Mouse (Mus musculus) thymus, adult 2 months (tissue): ENCODE measurements around the gene Gon7. TPM values are rescaled to one million over a fixed set of nuclear protein-coding genes. Genes with fewer than 3 reads are reported as not detected.

ENCODE experiments used
- DNase-seq: peaks from one replicate; pipeline ENCODE4 v3.0.0; 2021
- H3K27ac ChIP-seq: fragments of 200-500 bp; 2 replicates; pipeline ENCODE4 v1.5.1; 2012; ENCODE audit warnings: low read length, control low read depth; ENCODE audit not compliant: control insufficient read depth, insufficient read depth
- H3K27me3 ChIP-seq: fragments of 200-500 bp; 2 replicates; pipeline ENCODE4 v1.6.1; 2012; ENCODE audit warnings: mild to moderate bottlenecking, low read length, moderate library complexity, mixed read lengths; ENCODE audit not compliant: control insufficient read depth, insufficient read depth
- H3K36me3 ChIP-seq: fragments of 200-500 bp; 2 replicates; pipeline ENCODE4 v1.6.1; 2012; ENCODE audit warnings: mild to moderate bottlenecking, low read length, moderate library complexity; ENCODE audit not compliant: control insufficient read depth, insufficient read depth
- H3K4me1 ChIP-seq: fragments of 200-500 bp; replicated peaks from 2 replicates; pipeline ENCODE4 v1.6.1; 2012; ENCODE audit warnings: low read length; ENCODE audit not compliant: control insufficient read depth, insufficient read depth
- H3K4me3 ChIP-seq: fragments of 200-500 bp; 2 replicates; pipeline ENCODE4 v1.5.1; 2012; ENCODE audit warnings: mild to moderate bottlenecking, low read length, control low read depth, moderate library complexity; ENCODE audit not compliant: control insufficient read depth, insufficient read depth
- CTCF ChIP-seq: fragments of 200-500 bp; IDR thresholded peaks from 2 replicates; pipeline ENCODE4 v1.5.1; 2012; ENCODE audit warnings: mild to moderate bottlenecking, control low read depth, low read length, moderate library complexity, borderline replicate concordance; ENCODE audit not compliant: control insufficient read depth, poor library complexity, insufficient read depth; ENCODE audit errors: extremely low read depth
- POLR2A ChIP-seq: fragments of 200-500 bp; IDR thresholded peaks from 2 replicates; pipeline ENCODE4 v1.6.1; 2012; ENCODE audit warnings: mild to moderate bottlenecking, low read length, control low read depth, moderate library complexity; ENCODE audit not compliant: control insufficient read depth, poor library complexity, insufficient read depth; ENCODE audit errors: extremely low read depth
- WGBS: fragments of 180-500 bp; shearing (Covaris S2); methylation state at CpG from one replicate; pipeline ENCODE4 v1.1.7; 2018; 5-methylcytosine and 5-hydroxymethylcytosine counted together
- polyA plus RNA-seq: library from polyadenylated mRNA; depleted of rRNA; stranded (reverse); fragments of >200 nt; gene quantifications from 2 replicates; pipeline ENCODE4 v1.2.3, GENCODE M21; 2012

The Gon7 gene
- polyA plus RNA-seq, 1 experiment: 19.4 TPM

DNA sequence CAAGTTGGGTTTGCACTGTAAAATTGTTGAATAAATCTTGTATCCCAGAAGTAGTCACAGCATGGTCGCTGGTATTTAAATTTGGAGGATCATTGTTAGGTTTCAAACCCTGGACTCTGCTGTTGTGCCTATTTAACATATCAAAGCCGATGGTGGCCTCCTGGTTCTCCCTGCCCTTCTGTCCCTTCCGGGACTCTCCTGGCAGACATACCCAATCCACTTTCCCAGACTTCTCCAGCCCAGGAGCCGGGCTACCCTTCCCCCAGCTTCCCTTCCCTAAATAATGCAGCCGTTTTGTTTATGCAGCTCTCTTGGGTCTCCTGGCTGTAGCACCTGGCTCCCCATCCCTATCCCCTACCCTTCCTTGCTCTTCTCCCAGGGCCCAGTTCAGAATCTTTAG is 1.3 kb upstream of the Gon7 start:
- no peak for TF ChIP-seq CTCF
- no peak for TF ChIP-seq POLR2A
- DNase-seq: no peak
- Histone ChIP-seq H3K36me3 (no peaks in the 10 kb centered on the region), H3K27ac (no peak overlapping the region), H3K4me1 (peaks cover 7% of the 10 kb centered on the region), H3K4me3 (no peak overlapping the region), H3K27me3 (no peaks in the 10 kb centered on the region)
- WGBS: 44% methylated on average over 5 of the region's 5 CpGs

DNA sequence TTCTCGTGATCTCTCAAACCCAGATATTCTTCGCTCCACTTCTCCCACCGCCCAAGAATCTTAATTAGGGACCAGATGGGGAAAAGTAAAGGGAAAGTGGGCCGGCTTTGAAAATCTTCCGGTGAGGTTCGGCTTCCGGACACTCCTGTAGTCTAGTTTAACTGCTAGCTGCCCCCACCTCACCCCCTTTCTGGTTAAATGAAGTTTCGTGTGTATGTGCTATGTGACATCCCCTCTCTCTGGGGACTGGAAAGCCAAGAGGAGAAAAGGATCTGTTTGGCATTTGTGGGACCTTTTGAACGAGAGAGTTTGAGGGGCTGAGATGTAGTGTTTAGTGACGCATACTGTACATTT is 777 bp upstream of the Gon7 start, which contains the start of gene Gm20604:
Gene Gm20604, minus strand, starts transcription at position 270 of the 354 bp plus-strand sequence.
- Histone ChIP-seq H3K27ac (peak within 1 kb of the TSS; percentile 9; the same call in 1 of the 2 replicates), H3K27me3 (no peaks in the 10 kb centered on the region), H3K4me1 (peaks cover 7% of the 10 kb centered on the region), H3K36me3 (no peaks in the 10 kb centered on the region), H3K4me3 (peak within 1 kb of the TSS; percentile 92)
- no peak for TF ChIP-seq CTCF
- TF ChIP-seq POLR2A: no peak
- 2% methylated on average over 10 of the region's 10 CpGs for WGBS
- no peak for DNase-seq

DNA sequence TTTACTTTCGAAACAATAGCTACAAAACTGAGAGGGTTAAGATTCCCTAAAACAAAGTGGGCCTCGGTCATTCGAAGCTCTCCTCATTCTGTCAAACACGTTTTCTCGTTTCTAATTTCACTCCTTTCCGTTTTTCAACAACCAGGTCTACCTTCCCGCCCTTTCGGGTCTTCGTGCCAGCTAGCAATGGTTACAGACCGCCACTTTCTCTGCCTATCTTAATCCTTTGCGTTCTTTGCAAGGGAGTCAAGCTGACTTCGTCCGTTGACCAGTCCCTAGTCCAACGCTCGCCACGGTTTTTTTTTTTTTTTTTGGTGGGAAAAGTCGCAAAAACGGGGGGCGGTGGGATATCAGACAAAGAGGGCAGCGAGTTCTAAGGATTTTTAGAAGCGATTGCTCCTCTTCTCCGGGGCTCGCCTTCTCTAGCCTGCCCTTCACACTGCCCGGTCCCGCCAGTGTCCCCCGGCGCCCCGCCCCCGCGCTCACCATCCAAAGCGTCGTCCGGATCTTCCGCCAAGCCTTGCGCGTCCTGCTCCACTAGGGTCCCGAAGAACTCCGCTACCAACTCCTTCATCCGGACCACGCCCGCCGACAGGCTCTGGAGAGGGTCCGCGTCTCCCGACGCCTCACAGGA is 431 bp downstream of the Gon7 start:
- no peaks in the 10 kb centered on the region for H3K27me3 ChIP-seq
- TF ChIP-seq CTCF (no peak), POLR2A (no peak)
- no peaks in the 10 kb centered on the region for H3K36me3 ChIP-seq
- H3K4me1 ChIP-seq: peaks cover 7% of the 10 kb centered on the region
- no peak for DNase-seq
- 2% methylated on average over 46 of the region's 46 CpGs for WGBS
- no peak overlapping the region for H3K27ac ChIP-seq
- peak overlapping the region; percentile 92 for H3K4me3 ChIP-seq

DNA sequence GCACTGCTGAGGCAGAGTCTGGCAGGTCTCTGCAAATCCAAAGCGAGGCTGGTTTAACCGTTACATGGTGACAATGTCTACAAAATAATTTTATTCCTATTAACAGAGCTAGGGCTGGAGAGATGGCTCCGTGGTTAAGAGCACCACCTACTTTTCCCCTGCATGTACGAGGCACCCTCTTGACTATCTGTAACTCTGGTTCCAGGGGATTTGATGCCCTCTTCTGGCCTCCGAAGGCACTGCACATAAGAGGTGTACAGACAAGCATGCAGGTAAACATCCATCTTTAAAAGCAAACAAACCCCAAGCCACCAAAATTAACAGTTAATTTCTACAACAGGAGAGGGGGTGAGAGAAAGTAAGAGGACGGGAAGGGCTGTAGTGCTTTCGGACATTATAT is 1.3 kb downstream of the Gon7 start:
- Histone ChIP-seq H3K36me3 (no peaks in the 10 kb centered on the region), H3K4me1 (peaks cover 7% of the 10 kb centered on the region), H3K27me3 (no peaks in the 10 kb centered on the region), H3K27ac (no peak overlapping the region), H3K4me3 (no peak overlapping the region)
- no peak for TF ChIP-seq POLR2A
- 90% methylated on average over 7 of the region's 7 CpGs for WGBS
- peak; percentile 51 for DNase-seq

DNA sequence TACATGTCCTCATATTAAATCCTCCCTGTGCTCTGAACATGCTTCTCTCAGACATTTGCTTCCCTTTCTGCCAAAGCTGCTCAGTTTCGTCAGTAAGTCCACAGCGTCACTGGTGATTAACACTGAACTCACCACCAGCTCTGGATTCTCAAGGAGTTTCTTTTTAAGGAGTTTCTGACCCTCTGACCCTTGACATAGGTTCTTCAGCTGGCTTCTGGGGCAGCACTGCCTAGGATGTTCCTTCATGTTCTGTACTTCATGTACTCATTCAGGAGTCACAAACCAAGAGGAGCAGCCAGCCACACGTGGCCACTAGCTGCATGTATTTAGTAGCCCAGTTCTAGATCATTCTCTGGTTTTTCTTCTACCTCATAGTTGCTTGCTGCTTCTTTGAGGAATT is 9.3 kb downstream of the Gon7 start:
- Histone ChIP-seq H3K27ac (no peak overlapping the region), H3K4me1 (peaks cover 5% of the 10 kb centered on the region), H3K27me3 (no peaks in the 10 kb centered on the region), H3K36me3 (0 out of 2 replicates have a peak, but pooled peaks cover 3% of the 10 kb centered on the region), H3K4me3 (no peak overlapping the region)
- no peak for DNase-seq
- WGBS: 91% methylated on average over 3 of the region's 3 CpGs
- no peak for TF ChIP-seq CTCF
- no peak for TF ChIP-seq POLR2A

DNA sequence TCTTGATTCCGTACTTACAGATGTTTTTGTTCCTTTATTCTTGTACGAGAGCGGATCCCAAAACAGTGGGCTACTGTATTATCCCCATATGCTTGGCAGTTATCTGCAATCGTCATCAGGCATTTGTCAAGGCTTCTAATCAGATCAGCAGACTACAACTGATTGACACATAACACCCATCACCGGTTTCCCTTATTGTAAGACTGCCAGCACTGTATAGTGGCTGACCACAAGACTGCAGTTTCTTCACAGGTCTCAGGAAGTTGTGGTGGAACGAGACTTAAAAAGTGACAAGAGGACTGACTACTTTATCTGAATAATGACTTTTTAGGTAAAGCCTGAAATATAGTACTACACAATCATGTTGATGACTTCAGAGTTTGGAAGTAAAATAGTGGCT is 12.8 kb downstream of the Gon7 start:
- Histone ChIP-seq H3K27ac (no peak overlapping the region), H3K4me1 (peaks cover 10% of the 10 kb centered on the region), H3K36me3 (0 out of 2 replicates have a peak, but pooled peaks cover 3% of the 10 kb centered on the region), H3K27me3 (no peaks in the 10 kb centered on the region), H3K4me3 (no peak overlapping the region)
- 7% methylated on average over 6 of the region's 6 CpGs for WGBS
- no peak for TF ChIP-seq POLR2A
- no peak for DNase-seq
